Mouse (Mus musculus): ENCODE results near the gene Phactr1.
A peak's percentile ranks its signal among the peaks of the same experiment; 100 is the strongest.

Phactr1 gene

GRCm38 (mm10) chr13:42872125-42872524, 191.7 kb downstream of the Phactr1 start:
- DNase-seq (ENCODE audit: low spot score) = no peak

- DNase-seq (ENCODE audit: low spot score) = no peak
These were observed 197.9 kb downstream of the Phactr1 start for GRCm38 (mm10) chr13:42878346-42878745.

GRCm38 (mm10) chr13:42884033-42884724, 203.8 kb downstream of the Phactr1 start:
- no peak for DNase-seq (ENCODE audit: low spot score)

- DNase-seq (ENCODE audit: low spot score) = no peak
These were observed 204.3 kb downstream of the Phactr1 start for GRCm38 (mm10) chr13:42884725-42885115.

GRCm38 (mm10) chr13:42887701-42888100, 207.3 kb downstream of the Phactr1 start:
- no peak for DNase-seq (ENCODE audit: low spot score)

- DNase-seq (ENCODE audit: low spot score) = no peak
These were observed 209.4 kb downstream of the Phactr1 start for GRCm38 (mm10) chr13:42889516-42890474.

GRCm38 (mm10) chr13:42890651-42891050, 210.2 kb downstream of the Phactr1 start:
- DNase-seq (ENCODE audit: low spot score) = no peak

GRCm38 (mm10) chr13:42894016-42894415, 213.6 kb downstream of the Phactr1 start:
- no peak for DNase-seq (ENCODE audit: low spot score)

GRCm38 (mm10) chr13:42894598-42894997, 214.2 kb downstream of the Phactr1 start:
- no peak for DNase-seq (ENCODE audit: low spot score)

- DNase-seq (ENCODE audit: low spot score) = no peak
These were observed 215.6 kb downstream of the Phactr1 start for GRCm38 (mm10) chr13:42895980-42896379.

- DNase-seq (ENCODE audit: low spot score) = no peak
These were observed 219.2 kb downstream of the Phactr1 start for GRCm38 (mm10) chr13:42899611-42900010.

GRCm38 (mm10) chr13:42901837-42902236, 221.4 kb downstream of the Phactr1 start:
- DNase-seq (ENCODE audit: low spot score) = no peak

- DNase-seq (ENCODE audit: low spot score) = no peak
These were observed 222.4 kb downstream of the Phactr1 start for GRCm38 (mm10) chr13:42902859-42903258.

- no peak for DNase-seq (ENCODE audit: low spot score)
These were observed 225.4 kb downstream of the Phactr1 start for GRCm38 (mm10) chr13:42905818-42906217.

GRCm38 (mm10) chr13:42906990-42907389, 226.6 kb downstream of the Phactr1 start:
- no peak for DNase-seq (ENCODE audit: low spot score)

GRCm38 (mm10) chr13:42915081-42915480, 234.7 kb downstream of the Phactr1 start:
- no peak for DNase-seq (ENCODE audit: low spot score)

- no peak for DNase-seq (ENCODE audit: low spot score)
These were observed 235.4 kb downstream of the Phactr1 start for GRCm38 (mm10) chr13:42915851-42916193.

- DNase-seq (ENCODE audit: low spot score) = peak; percentile 43
These were observed 236.0 kb downstream of the Phactr1 start for GRCm38 (mm10) chr13:42916194-42917033.

- no peak for DNase-seq (ENCODE audit: low spot score)
These were observed 236.8 kb downstream of the Phactr1 start for GRCm38 (mm10) chr13:42917251-42917650.

GRCm38 (mm10) chr13:42920062-42920461, 239.6 kb downstream of the Phactr1 start:
- DNase-seq (ENCODE audit: low spot score) = no peak

- no peak for DNase-seq (ENCODE audit: low spot score)
These were observed 241.5 kb downstream of the Phactr1 start for GRCm38 (mm10) chr13:42921769-42922450.

- no peak for DNase-seq (ENCODE audit: low spot score)
These were observed 247.4 kb downstream of the Phactr1 start for GRCm38 (mm10) chr13:42927778-42928177.
